Mouse (Mus musculus) ES-E14 (cell line): ENCODE results near the gene Mlf1. TPM values are rescaled to one million over a fixed set of nuclear protein-coding genes. Genes with fewer than 3 reads are reported as not detected.
A peak's percentile ranks its signal among the peaks of the same experiment; 100 is the strongest.

Experiments used
- DNase-seq: peaks from one replicate; pipeline ENCODE4 v3.0.0-alpha.2; 2013; ENCODE audit warnings: low read depth, low spot score
- H3K27ac ChIP-seq: 2 replicates; pipeline ENCODE4 v1.5.1; 2012; ENCODE audit warnings: low read depth, mild to moderate bottlenecking, low read length, moderate library complexity, mixed read lengths; ENCODE audit not compliant: poor library complexity, insufficient read depth, severe bottlenecking
- H3K36me3 ChIP-seq: 2 replicates; pipeline ENCODE4 v1.6.1; 2012; ENCODE audit warnings: mild to moderate bottlenecking, low read length, moderate library complexity, mixed read lengths; ENCODE audit not compliant: control insufficient read depth, poor library complexity, insufficient read depth, severe bottlenecking
- H3K4me1 ChIP-seq, 2 experiments: fragments of 150-350 bp in 1 of 2; sonication (generic) in 1 of 2; 2 replicates each; pipeline ENCODE4 v1.6.1; 2012; ENCODE audit warnings: low read length in 2 of 2, mild to moderate bottlenecking in 1 of 2, mixed read lengths in 1 of 2; ENCODE audit not compliant: control insufficient read depth in 2 of 2, insufficient read depth in 2 of 2, poor library complexity in 1 of 2
- H3K4me3 ChIP-seq, 2 experiments: fragments of 150-350 bp in 1 of 2; sonication (generic) in 1 of 2; 2 replicates each; pipeline ENCODE4 v1.5.1; 2012; ENCODE audit warnings: low read length in 2 of 2, low read depth in 1 of 2, mild to moderate bottlenecking in 1 of 2, mixed read lengths in 1 of 2; ENCODE audit not compliant: insufficient read depth in 1 of 2, poor library complexity in 1 of 2, severe bottlenecking in 1 of 2
- H3K9ac ChIP-seq: 2 replicates; pipeline ENCODE4 v1.6.1; 2012; ENCODE audit warnings: low read depth, mild to moderate bottlenecking, low read length, mixed read lengths; ENCODE audit not compliant: poor library complexity, insufficient read depth, severe bottlenecking
- H3K9me3 ChIP-seq: fragments of 150-350 bp; sonication (generic); 2 replicates; pipeline ENCODE4 v1.6.1; 2012; ENCODE audit warnings: low read depth, mild to moderate bottlenecking, low read length; ENCODE audit not compliant: control insufficient read depth, insufficient read depth
- CHD2 ChIP-seq: IDR thresholded peaks from 2 replicates; pipeline ENCODE4 v1.6.1; 2014; ENCODE audit warnings: mild to moderate bottlenecking, low read depth, low read length, inconsistent platforms
- HCFC1 ChIP-seq: IDR thresholded peaks from 2 replicates; pipeline ENCODE4 v1.6.1; 2012; ENCODE audit warnings: low read length, inconsistent platforms, borderline replicate concordance; ENCODE audit not compliant: insufficient read depth
- MAFK ChIP-seq: IDR thresholded peaks from 2 replicates; pipeline ENCODE4 v1.6.1; 2014; ENCODE audit warnings: mild to moderate bottlenecking, low read depth, low read length, inconsistent platforms; ENCODE audit not compliant: insufficient read depth
- ZC3H11A ChIP-seq: IDR thresholded peaks from 2 replicates; pipeline ENCODE4 v1.6.1; 2012; ENCODE audit warnings: low read depth, mild to moderate bottlenecking, inconsistent platforms, low read length, borderline replicate concordance
- ZNF384 ChIP-seq: IDR thresholded peaks from 2 replicates; pipeline ENCODE4 v1.6.1; 2012; ENCODE audit warnings: low read depth, low read length, inconsistent platforms
- in situ Hi-C, 2 experiments: fragments of 600-800 bp; cut with MboI; formaldehyde crosslinking; loops; one replicate each; pipeline ENCODE4 v1.15.1; 2025; ENCODE audit warnings: low sequenced_read_pairs in 2 of 2, inconsistent platforms in 1 of 2; ENCODE audit not compliant: unreplicated experiment in 2 of 2
- total RNA-seq: library from RNA; depleted of rRNA; stranded (reverse); fragments of 300-350 nt; gene quantifications from 2 replicates; pipeline ENCODE4 v1.2.3, GENCODE M21; 2012; rRNA removed

The Mlf1 gene
- 2.0 TPM in 2 replicates for total RNA-seq

DNA sequence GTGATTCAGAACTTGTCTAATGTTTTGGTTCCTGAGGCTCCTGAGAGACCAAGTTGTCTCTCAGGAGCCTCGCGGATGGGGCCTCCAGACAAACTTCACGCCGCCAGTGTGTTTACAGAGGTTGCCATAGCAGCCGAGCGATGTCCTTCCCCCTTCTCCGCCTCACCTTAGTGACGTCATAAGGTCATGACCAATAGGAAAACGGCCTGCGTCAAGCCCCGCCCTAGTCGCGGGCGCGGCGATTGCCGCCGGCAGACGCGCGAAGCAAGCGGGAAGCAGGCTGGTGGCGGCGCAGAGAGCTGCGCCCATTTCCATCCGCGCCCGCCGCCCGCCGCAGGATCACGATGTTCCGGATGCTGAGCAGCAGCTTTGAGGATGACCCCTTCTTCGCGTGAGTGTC is at the start of gene Mlf1:
Mlf1 (plus strand) TSS at position 226 of the 400 bp plus-strand sequence.
- peak; percentile 82 for DNase-seq
- in situ Hi-C loops: no loop called here
- Histone ChIP-seq H3K4me3 (peak within 1 kb of the TSS; percentile 57 to 58), H3K9me3 (no peaks in the 10 kb centered on the region), H3K27ac (no peak within 1 kb of the TSS), H3K9ac (peak within 1 kb of the TSS; percentile 46; the same call in 1 of the 2 replicates), H3K4me1 (no peaks in the 10 kb centered on the region), H3K36me3 (no peaks in the 10 kb centered on the region)
- no peak for TF ChIP-seq CHD2
- TF ChIP-seq ZNF384: no peak
- no peak for TF ChIP-seq MAFK
- no peak for TF ChIP-seq ZC3H11A
- TF ChIP-seq HCFC1: no peak

DNA sequence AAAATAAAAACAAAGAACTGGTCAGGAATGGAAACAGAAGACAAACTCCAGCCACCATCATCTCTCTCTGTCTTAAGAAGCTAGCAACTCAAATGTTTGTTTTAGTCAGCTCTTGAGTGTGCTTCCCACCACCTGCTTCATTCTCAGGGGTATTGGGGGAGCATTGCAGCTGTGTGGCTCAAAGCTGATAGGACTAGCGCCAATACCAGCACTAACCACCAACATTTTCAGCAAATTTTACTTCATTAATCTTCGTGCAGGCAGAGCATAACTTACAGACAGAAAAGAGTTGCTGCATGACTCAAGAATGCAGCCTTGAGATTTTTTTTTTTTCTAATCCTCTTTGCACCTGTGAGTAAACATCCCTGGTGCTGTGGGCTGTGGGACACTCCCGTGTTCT is 34.3 kb upstream of the Mlf1 start:
- TF ChIP-seq ZNF384: no peak
- TF ChIP-seq MAFK: no peak
- no peak for TF ChIP-seq CHD2
- no peak for TF ChIP-seq HCFC1
- no peak for TF ChIP-seq ZC3H11A
- Histone ChIP-seq H3K9me3 (no peaks in the 10 kb centered on the region), H3K4me1 (no peaks in the 10 kb centered on the region), H3K27ac (no peak overlapping the region), H3K4me3 (no peak overlapping the region), H3K36me3 (no peaks in the 10 kb centered on the region), H3K9ac (no peak overlapping the region)
- in situ Hi-C loops: loop anchor here in 1 of 2 experiments (25.0 kb wide), 1 partner anchor 1002 kb away; no protein-coding TSS in a partner anchor
- DNase-seq: no peak

GRCm38 (mm10) chr3:67340921-67341320 is 33.0 kb upstream of the Mlf1 start:
- no peak for DNase-seq
- Histone ChIP-seq H3K36me3 (no peaks in the 10 kb centered on the region), H3K9ac (no peak overlapping the region), H3K4me1 (no peaks in the 10 kb centered on the region), H3K27ac (no peak overlapping the region), H3K4me3 (no peak overlapping the region), H3K9me3 (no peaks in the 10 kb centered on the region)
- in situ Hi-C loops: loop anchor here in 1 of 2 experiments (25.0 kb wide), 1 partner anchor 1004 kb away; no protein-coding TSS in a partner anchor
- TF ChIP-seq HCFC1: no peak

DNA sequence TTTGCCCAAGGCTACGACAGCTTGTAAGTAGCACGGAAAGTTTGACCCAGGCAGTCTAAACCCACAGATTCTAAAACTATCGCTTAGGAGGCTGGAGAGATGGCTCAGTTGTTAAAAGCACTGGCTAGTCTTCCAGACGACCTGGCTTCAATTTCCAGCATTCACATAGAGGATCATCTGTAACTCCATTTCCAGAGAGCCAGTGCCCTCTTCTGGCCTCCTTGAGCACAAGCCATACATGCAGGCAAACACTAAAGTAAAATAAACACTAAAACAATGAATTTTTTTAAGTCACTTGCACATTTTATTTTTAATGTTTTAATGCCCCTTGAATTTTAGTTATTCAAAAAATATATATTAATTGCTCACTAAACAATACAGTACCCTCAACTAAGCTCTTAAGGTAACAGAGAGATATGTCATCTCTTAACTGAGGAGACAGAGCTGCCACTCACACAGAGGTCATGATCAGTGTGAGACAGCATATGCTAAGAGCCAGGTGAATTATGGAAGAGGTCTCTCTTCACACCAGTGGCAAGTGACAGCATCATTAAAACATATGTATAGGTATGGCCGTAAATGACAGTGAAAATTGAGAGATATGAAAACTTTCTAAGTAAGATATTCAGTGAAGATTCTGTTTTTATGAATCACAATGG is 30.8 kb upstream of the Mlf1 start:
- TF ChIP-seq CHD2 (no peak), ZNF384 (no peak), ZC3H11A (no peak)
- no peak overlapping the region for H3K27ac ChIP-seq
- H3K4me1 ChIP-seq: no peaks in the 10 kb centered on the region
- no peaks in the 10 kb centered on the region for H3K36me3 ChIP-seq
- no peak for DNase-seq
- no peak overlapping the region for H3K4me3 ChIP-seq
- no peak overlapping the region for H3K9ac ChIP-seq
- in situ Hi-C loops: loop anchor here in 1 of 2 experiments (25.0 kb wide), 1 partner anchor 1006 kb away; no protein-coding TSS in a partner anchor
- no peaks in the 10 kb centered on the region for H3K9me3 ChIP-seq

DNA sequence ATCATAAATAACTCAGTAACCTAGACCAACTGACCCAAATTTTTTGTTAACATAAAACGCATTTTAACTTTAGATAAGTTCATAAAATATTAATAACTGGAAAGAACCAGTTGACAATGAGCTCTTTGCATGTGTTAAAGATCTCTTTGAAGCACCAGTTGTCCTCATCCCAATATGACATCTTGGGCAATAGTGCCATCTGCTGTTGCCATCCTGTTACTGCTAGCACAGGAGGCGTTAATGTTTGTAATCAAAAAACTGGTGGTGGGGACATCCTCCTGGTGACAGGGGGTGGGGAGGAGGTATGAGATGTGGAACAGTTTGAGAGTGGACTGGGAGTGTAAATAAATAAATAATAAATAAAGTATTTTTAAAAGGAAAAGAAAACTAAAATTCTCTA is 29.3 kb upstream of the Mlf1 start:
- in situ Hi-C loops: loop anchor here in 1 of 2 experiments (25.0 kb wide), 1 partner anchor 1007 kb away; no protein-coding TSS in a partner anchor
- Histone ChIP-seq H3K27ac (no peak overlapping the region), H3K9me3 (no peaks in the 10 kb centered on the region), H3K4me1 (no peaks in the 10 kb centered on the region), H3K4me3 (no peak overlapping the region), H3K36me3 (no peaks in the 10 kb centered on the region), H3K9ac (no peak overlapping the region)
- TF ChIP-seq ZC3H11A (peak; percentile 65), HCFC1 (no peak)
- peak; percentile 42 for DNase-seq
